Mouse (Mus musculus) brain, embryonic 14.5 days (tissue): ENCODE data around the gene Gtf2ird1.

ENCODE experiments used
- CTCF ChIP-seq: fragments of 200-500 bp; IDR thresholded peaks from 2 replicates; pipeline ENCODE4 v1.5.1; 2012; ENCODE audit warnings: inconsistent platforms, mild to moderate bottlenecking, moderate library complexity, borderline replicate concordance; ENCODE audit not compliant: insufficient read depth, insufficient read length; ENCODE audit errors: extremely low read depth
- POLR2A ChIP-seq: fragments of 200-500 bp; IDR thresholded peaks from 2 replicates; pipeline ENCODE4 v1.6.1; 2012; ENCODE audit warnings: mild to moderate bottlenecking, inconsistent platforms, borderline replicate concordance; ENCODE audit not compliant: poor library complexity, insufficient read depth, insufficient read length, severe bottlenecking; ENCODE audit errors: extremely low read depth

DNA sequence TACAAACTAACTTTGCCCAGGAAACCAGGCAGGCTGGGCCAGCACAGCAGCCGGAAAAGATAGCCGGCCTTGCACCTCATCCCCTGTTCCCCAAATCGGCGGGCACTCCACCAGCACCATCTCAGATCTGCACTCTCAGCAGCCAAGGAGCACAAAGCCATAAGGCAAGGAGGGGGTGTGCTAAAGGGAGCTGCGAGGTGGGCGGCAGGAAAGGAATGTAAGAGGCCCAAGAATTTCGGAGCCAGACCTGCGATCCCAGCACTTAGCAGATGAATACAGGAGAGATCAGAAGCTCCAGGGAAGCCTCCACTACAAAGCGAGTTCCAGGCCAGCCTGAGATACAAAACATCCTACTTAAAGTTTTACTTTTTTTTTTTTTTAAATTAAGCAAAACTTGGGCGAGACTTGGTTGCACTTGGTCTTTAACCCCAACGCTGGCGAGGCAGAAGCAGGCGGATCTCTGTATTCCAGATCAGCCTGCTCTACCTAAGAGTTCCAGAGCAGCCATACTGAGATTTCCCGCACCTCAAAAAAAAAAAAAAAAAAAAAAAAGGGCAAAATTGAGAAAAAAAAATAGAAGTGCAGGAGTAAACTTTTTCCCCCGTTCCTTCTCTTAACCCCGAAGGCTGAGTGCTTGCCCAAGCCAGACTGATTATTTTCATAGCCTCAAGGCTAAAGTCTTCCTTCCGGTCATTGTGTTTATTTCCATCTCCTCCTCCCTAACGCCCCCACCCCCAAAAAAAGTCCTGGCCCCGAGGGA is 143.6 kb downstream of the Gtf2ird1 start:
- TF ChIP-seq CTCF, result no peak
- TF ChIP-seq POLR2A, result no peak
